Mouse (Mus musculus) midbrain, postnatal 0 days (tissue): ENCODE results near the gene Top2a. TPM values are rescaled to one million over a fixed set of nuclear protein-coding genes. Genes with fewer than 3 reads are reported as not detected.
"Not testable (repeated sequence)": the region's sequence is repeated elsewhere in the genome, so short reads cannot be mapped to it uniquely, and the experiment has no call there.

Source experiments
- ATAC-seq: fragments of 200-750 bp; cut with Nextera tagmentation; 2 replicates; pipeline ENCODE4 v1.8.0; 2017; ENCODE audit warnings: moderate number of reproducible peaks, mild to moderate bottlenecking, moderate TSS enrichment, moderate library complexity; ENCODE audit not compliant: low FRiP score
- DNase-seq: peaks from one replicate; pipeline ENCODE4 v3.0.0-alpha.2; 2015; ENCODE audit warnings: low spot score
- H3K27ac ChIP-seq: fragments of 300-500 bp; sonication (generic); 2 replicates; pipeline ENCODE4 v1.5.1; 2014; ENCODE audit warnings: low read depth, mild to moderate bottlenecking, low read length, mixed read lengths
- H3K27me3 ChIP-seq: fragments of 300-500 bp; sonication (generic); 2 replicates; pipeline ENCODE4 v1.6.1; 2014; ENCODE audit warnings: low read length, control low read depth, mixed read lengths; ENCODE audit not compliant: insufficient read depth
- H3K36me3 ChIP-seq: fragments of 300-500 bp; sonication (generic); 2 replicates; pipeline ENCODE4 v1.6.1; 2014; ENCODE audit warnings: low read length, control low read depth, mixed read lengths; ENCODE audit not compliant: insufficient read depth
- H3K4me1 ChIP-seq: fragments of 300-500 bp; sonication (generic); 2 replicates; pipeline ENCODE4 v1.6.1; 2014; ENCODE audit warnings: mild to moderate bottlenecking, control low read depth, antibody characterized with exemption, low read length, mixed read lengths; ENCODE audit not compliant: insufficient read depth
- H3K4me2 ChIP-seq: fragments of 300-500 bp; sonication (generic); 2 replicates; pipeline ENCODE4 v1.6.1; 2014; ENCODE audit warnings: low read depth, mild to moderate bottlenecking, low read length, mixed read lengths; ENCODE audit not compliant: poor library complexity, severe bottlenecking
- H3K4me3 ChIP-seq: fragments of 300-500 bp; sonication (generic); 2 replicates; pipeline ENCODE4 v1.5.1; 2014; ENCODE audit warnings: low read depth, mild to moderate bottlenecking, low read length, moderate library complexity
- H3K9ac ChIP-seq: fragments of 300-500 bp; sonication (generic); replicated peaks from 2 replicates; pipeline ENCODE4 v1.6.1; 2014; ENCODE audit warnings: mild to moderate bottlenecking, low read length, moderate library complexity, mixed read lengths; ENCODE audit not compliant: poor library complexity, severe bottlenecking
- H3K9me3 ChIP-seq: fragments of 300-500 bp; sonication (generic); 2 replicates; pipeline ENCODE4 v1.6.1; 2016; ENCODE audit warnings: low read length, control low read depth
- CTCF ChIP-seq: IDR thresholded peaks from 2 replicates; pipeline ENCODE4 v1.5.1; 2016; ENCODE audit warnings: antibody characterized with exemption, mild to moderate bottlenecking
- WGBS: fragments of 180-500 bp; shearing (Covaris S2); extraction: QIAGEN DNeasy Blood & Tissue Kit; methylation state at CpG from one replicate; pipeline ENCODE4 v1.1.7; 2014; 5-methylcytosine and 5-hydroxymethylcytosine counted together
- polyA plus RNA-seq: library from polyadenylated mRNA; unstranded; fragments of >200 nt; fragmentation: Nextera tagmentation; extraction: Ambion mirVana; gene quantifications from 2 replicates; pipeline ENCODE4 v1.2.1, GENCODE M21; 2015
- total RNA-seq: library from RNA; depleted of rRNA; stranded (reverse); fragments of >200 nt; gene quantifications from 2 replicates; pipeline ENCODE4 v1.2.3, GENCODE M21; 2014

Top2a gene
- total and polyA plus RNA-seq, 2 experiments from 2014 or later: 10.0 to 21.1 TPM

DNA sequence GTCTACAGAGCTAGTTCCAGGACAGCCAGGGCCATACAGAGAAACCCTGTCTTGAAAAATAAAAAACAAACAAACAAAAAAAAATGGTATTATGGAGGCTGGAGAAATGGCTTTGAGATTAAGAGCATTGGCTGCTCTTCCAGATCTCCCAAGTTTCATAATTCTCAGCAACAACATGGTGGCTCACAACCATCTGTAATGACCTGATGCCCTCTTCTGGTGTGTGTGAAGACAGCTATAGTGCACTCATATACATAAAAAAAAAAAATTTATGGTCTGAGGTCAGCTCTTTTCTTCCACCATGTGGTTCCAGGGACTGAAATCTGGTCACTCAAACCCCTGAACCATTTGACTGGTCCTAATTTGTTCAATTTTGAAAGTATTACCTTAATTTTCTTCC, 25.2 kb downstream of the Top2a start:
- DNase-seq: peak; percentile 11

DNA sequence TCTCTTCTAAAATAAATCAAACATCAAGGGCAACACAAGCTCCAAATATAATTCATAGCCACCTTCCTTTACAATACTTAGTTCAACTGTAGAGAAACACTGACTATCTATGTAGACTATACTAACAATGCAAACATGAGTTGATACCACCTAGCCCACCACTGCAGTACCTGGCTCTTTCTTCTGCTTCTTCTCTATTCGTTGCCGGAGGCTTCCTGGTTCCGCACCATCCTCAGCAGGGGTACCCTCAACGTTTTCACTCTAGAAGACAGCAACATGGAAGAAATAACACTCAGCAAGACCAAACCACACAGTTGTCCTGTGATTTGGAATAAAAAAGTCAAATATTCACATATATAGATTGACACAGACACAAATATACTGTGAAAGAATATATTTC, 26.3 kb downstream of the Top2a start:
- H3K36me3 ChIP-seq: no peaks in the 10 kb centered on the region
- TF ChIP-seq CTCF: no peak
- no peak overlapping the region for H3K9ac ChIP-seq
- H3K9me3 ChIP-seq: no peaks in the 10 kb centered on the region
- ATAC-seq: no peak
- H3K4me1 ChIP-seq: no peaks in the 10 kb centered on the region
- H3K27ac ChIP-seq: no peak overlapping the region
- no peak overlapping the region for H3K4me2 ChIP-seq
- H3K4me3 ChIP-seq: no peak overlapping the region
- 91% methylated on average over 4 of the region's 4 CpGs for WGBS
- H3K27me3 ChIP-seq: no peaks in the 10 kb centered on the region
- DNase-seq: no peak

More for the DNA sequence above, 25.2 kb downstream of the Top2a start:
- Histone ChIP-seq H3K4me1 (no peaks in the 10 kb centered on the region), H3K9me3 (no peaks in the 10 kb centered on the region), H3K27ac (no peak overlapping the region), H3K9ac (no peak overlapping the region), H3K4me3 (no peak overlapping the region), H3K36me3 (no peaks in the 10 kb centered on the region), H3K4me2 (no peak overlapping the region), H3K27me3 (no peaks in the 10 kb centered on the region)
- TF ChIP-seq CTCF: peak; percentile 23; the same call in 1 of the 2 replicates
- no peak for ATAC-seq

DNA sequence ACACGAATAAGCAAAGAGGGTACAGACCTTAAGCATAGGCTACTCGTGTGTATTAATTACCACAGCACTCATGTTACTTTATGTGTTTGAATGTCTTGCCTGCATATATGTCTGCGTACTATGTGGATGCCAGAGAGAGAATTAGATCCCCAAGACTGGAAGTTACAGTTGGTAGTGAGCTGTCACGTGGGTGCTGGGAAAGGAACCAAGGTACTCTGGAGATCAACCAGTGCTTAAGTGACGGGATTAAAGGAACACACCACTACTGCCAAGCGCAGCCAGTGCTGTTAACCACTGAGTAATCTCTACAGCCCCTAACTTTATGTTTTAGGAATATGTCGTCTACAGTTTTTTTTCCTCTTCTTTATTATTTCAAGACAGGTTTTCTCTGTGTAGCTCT, 28.0 kb downstream of the Top2a start:
- ATAC-seq (no peak), DNase-seq (no peak)
- no peaks in the 10 kb centered on the region for H3K27me3 ChIP-seq
- no peak overlapping the region for H3K27ac ChIP-seq
- H3K4me1 ChIP-seq: no peaks in the 10 kb centered on the region
- no peaks in the 10 kb centered on the region for H3K36me3 ChIP-seq
- no peak for TF ChIP-seq CTCF
- no peak overlapping the region for H3K9ac ChIP-seq
- WGBS: 94% methylated on average over 7 of the region's 7 CpGs
- no peaks in the 10 kb centered on the region for H3K9me3 ChIP-seq
- no peak overlapping the region for H3K4me3 ChIP-seq
- H3K4me2 ChIP-seq: no peak overlapping the region

DNA sequence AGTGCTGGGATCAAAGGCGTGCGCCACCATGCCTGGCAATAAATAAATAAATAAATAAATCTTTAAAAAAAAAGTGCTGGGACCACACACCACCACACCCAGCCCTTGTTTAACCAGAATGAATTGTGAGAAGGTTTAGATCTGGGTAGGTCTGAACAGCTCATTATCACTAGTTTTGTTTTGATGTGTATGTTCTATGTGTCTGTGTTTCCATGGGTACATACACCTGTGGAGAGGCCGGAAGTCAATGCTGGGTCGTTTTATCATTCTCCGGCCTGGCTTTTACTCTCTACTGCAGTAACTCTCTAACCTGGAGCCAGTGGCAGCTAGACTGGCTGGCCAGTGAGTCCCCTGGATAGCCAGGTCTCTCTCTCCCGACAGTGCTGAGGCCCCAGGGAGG, 33.1 kb downstream of the Top2a start:
- H3K36me3 ChIP-seq: no peaks in the 10 kb centered on the region
- H3K27ac ChIP-seq: no peak overlapping the region
- WGBS: 84% methylated on average over 6 of the region's 6 CpGs
- H3K4me1 ChIP-seq: no peaks in the 10 kb centered on the region
- DNase-seq (no peak), ATAC-seq (no peak)
- no peak overlapping the region for H3K9ac ChIP-seq
- TF ChIP-seq CTCF: no peak
- H3K27me3 ChIP-seq: no peaks in the 10 kb centered on the region
- no peak overlapping the region for H3K4me2 ChIP-seq
- no peaks in the 10 kb centered on the region for H3K9me3 ChIP-seq
- H3K4me3 ChIP-seq: no peak overlapping the region

DNA sequence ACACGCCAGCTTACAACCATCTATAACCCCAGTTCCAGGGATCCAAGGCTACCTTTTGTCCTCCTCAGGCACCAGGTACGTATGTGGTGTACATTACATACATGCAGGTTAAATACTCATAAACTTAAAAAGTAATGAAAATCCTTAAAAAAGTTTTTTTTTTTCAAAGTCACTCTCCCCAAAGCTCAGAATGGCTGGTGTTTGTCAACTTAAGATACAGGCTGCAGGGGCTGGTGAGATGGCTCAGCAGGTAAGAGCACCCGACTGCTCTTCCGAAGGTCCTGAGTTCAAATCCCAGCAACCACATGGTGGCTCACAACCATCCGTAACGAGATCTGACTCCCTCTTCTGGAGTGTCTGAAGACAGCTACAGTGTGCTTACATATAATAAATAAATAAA, 35.7 kb downstream of the Top2a start:
- H3K4me2 ChIP-seq, H3K9ac ChIP-seq, H3K9me3 ChIP-seq, ATAC-seq, H3K27me3 ChIP-seq, H3K4me3 ChIP-seq, DNase-seq, H3K4me1 ChIP-seq, H3K36me3 ChIP-seq, H3K27ac ChIP-seq: not testable (repeated sequence)
- 96% methylated on average over 4 of the region's 6 CpGs for WGBS

DNA sequence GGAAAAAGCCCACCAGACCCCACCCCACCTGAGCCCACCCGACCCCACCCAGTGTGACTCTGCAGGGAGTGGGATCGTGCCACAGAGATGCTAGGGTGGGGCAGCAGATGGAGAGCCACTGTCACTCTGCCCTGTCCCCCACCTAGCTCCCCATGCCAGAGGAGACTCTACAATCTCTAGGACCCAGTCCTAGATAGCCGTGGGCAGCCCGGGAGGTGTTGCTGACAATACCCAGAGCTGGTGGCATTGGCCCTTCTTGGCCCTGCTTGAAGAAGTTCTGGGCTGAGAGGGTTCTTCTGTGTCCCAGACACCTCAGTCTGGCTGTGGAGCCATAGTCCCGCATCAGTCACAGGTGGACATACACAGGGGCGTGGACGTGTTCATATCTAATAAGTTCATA, 38.4 kb downstream of the Top2a start:
- Histone ChIP-seq H3K27me3 (no peaks in the 10 kb centered on the region), H3K27ac (no peak overlapping the region), H3K4me2 (no peak overlapping the region), H3K4me1 (0 out of 2 replicates have a peak, but pooled peaks cover 2% of the 10 kb centered on the region), H3K4me3 (no peak overlapping the region), H3K9me3 (no peaks in the 10 kb centered on the region), H3K9ac (no peak overlapping the region), H3K36me3 (no peaks in the 10 kb centered on the region)
- no peak for ATAC-seq
- no peak for DNase-seq
- no peak for TF ChIP-seq CTCF
- 87% methylated on average over 7 of the region's 7 CpGs for WGBS
